Mouse (Mus musculus): ENCODE data around the gene Ccdc58.
"Not testable (repeated sequence)": the region's sequence is repeated elsewhere in the genome, so short reads cannot be mapped to it uniquely, and the experiment has no call there.

Ccdc58 gene

GRCm38 (mm10) chr16:36079916-36080315 is 8.4 kb downstream of the Ccdc58 start:
- no peak for DNase-seq

- no peak for DNase-seq
These were observed 16.4 kb downstream of the Ccdc58 start for GRCm38 (mm10) chr16:36087846-36088245.

- DNase-seq, result no peak
These were observed 17.6 kb downstream of the Ccdc58 start for GRCm38 (mm10) chr16:36089065-36089464.

DNA sequence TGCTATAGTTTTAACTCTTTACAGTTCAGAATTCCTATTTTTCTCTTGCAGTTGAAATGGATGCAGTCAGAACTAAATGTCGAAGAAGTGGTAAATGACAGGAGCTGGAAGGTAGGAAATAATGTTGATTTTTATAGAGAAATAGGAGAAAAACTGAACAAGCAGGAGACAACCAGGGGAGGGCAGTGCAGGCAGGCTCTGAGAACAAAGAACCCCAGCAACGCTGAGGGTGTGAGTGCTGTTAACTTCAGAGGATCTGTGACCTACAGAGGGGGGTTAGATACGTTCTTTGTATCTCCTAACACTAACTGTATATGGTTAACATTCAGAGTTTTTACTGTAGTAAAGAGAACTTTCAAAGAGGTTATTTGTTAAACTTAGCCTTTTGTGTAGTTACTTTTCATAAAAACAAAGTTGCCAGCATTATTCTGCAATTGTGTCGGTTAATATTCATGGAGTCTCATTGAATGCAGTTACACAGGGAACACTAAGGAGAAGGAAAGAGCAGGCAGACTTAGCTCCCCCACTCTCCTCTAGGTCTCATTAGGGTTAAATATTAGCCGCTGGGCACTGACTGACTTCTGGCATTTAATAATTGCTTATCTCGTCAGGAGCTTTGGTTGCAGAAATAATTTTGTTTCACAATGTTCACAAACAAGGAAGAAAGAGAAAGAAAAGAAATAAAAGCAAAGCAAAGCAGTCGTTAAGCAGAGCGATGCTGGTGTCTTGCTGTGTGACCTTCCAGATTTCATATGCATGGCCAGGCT is 18.5 kb downstream of the Ccdc58 start:
- no peak for DNase-seq

- DNase-seq, result no peak
These were observed 19.5 kb downstream of the Ccdc58 start for GRCm38 (mm10) chr16:36090785-36091509.

DNA sequence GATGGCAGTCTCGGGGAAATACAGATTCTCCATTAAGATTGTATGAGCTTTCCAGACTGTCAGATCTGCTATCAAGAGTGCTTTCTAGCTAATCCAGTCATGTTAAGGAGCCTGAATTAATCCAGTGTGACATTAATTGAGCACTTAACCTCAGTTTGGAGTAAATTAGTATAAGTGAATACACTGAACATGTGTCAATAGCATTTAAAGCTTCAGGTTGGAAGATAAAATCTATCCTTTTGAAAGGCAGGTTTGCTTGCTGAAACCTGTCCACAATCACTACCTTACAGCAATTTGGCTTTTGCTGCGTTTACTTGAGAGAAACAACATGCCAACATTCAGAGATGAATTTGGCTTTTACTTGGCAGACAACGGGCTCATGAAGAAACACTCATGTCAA is 22.6 kb downstream of the Ccdc58 start:
- no peak for DNase-seq

- DNase-seq, result not testable (repeated sequence)
These were observed 26.5 kb downstream of the Ccdc58 start for GRCm38 (mm10) chr16:36097813-36098499.

- no peak for DNase-seq
These were observed 30.0 kb downstream of the Ccdc58 start for GRCm38 (mm10) chr16:36101526-36101925.

DNA sequence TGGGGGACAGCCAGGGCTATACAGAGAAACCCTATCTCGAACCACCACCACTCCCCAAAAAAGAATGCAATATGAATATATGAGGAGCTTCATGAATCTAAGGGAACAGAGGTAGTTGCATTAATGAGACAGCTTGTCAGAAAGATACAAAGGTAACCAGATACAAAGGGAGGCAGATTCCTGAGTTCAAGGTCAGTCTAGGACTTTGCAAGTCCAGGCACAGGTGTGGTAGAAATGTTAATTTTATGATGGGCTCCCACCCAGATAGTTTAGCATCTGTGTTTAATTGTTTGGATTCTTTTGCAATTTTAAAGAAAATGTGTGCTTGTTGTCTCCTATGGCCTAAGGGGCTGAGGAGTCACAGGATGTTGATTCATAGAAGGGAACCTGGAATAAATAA is 30.7 kb downstream of the Ccdc58 start:
- no peak for DNase-seq

GRCm38 (mm10) chr16:36111486-36111885 is 40.0 kb downstream of the Ccdc58 start:
- DNase-seq, result peak; percentile 17 to 24

GRCm38 (mm10) chr16:36115751-36116150 is 44.3 kb downstream of the Ccdc58 start:
- not testable (repeated sequence) for DNase-seq

- no peak for DNase-seq
These were observed 56.6 kb downstream of the Ccdc58 start for GRCm38 (mm10) chr16:36128092-36128491.

DNA sequence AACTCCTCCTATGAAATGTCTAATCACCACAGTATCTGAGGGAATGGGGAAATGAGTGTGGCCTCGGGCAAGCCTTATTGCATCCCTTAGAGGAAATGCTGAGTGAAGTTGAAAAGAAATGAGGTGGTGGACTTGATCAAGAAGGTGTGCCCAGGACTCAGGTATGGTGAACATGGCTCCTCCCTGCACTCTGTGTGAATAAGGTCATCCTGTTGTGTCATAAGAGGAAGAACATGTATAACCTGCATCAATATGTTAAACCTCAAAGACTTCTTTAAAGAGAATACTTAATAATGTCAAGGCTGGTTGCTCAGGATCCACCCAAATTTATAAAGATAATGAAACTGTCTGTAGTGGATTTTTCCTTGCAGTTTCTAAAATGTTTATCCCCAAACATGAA is 59.7 kb downstream of the Ccdc58 start, which contains the start of gene Csta1:
Gene Csta1, minus strand, starts transcription at position 101 of the 400 bp plus-strand sequence.
- DNase-seq, result no peak

- no peak for DNase-seq
These were observed 66.7 kb downstream of the Ccdc58 start for GRCm38 (mm10) chr16:36138201-36138600.
